Mouse (Mus musculus): ENCODE results near the gene Ube2d3. TPM values are rescaled to one million over a fixed set of nuclear protein-coding genes. Genes with fewer than 3 reads are reported as not detected.
A peak's percentile ranks its signal among the peaks of the same experiment; 100 is the strongest.

Gene Ube2d3
- polyA plus RNA-seq, 1 experiment, result 391 TPM

- Histone ChIP-seq H3K9me3 (no peaks in the 10 kb centered on the region), H3K36me3 (replicated peaks; ENCODE audit: low read length) (peaks cover 10% of the 10 kb centered on the region), H3K27me3 (replicated peaks) (no peaks in the 10 kb centered on the region), H3K4me1 (peaks cover 44% of the 10 kb centered on the region), H3K4me3 (replicated peaks) (peak within 1 kb of the TSS; percentile 97)
- TF ChIP-seq GATA1 (IDR thresholded peaks at IDR 0.05; ENCODE audit: borderline replicate concordance, low read length), result no peak
- no peak for TF ChIP-seq FLI1 (IDR thresholded peaks at IDR 0.05; ENCODE audit: low read length)
Measured at GRCm38 (mm10) chr3:135423608-135424212, 14.2 kb upstream of the Ube2d3 start, which contains the start of gene Cisd2. TSS of gene Cisd2 (minus strand) at chr3:135423925.

DNA sequence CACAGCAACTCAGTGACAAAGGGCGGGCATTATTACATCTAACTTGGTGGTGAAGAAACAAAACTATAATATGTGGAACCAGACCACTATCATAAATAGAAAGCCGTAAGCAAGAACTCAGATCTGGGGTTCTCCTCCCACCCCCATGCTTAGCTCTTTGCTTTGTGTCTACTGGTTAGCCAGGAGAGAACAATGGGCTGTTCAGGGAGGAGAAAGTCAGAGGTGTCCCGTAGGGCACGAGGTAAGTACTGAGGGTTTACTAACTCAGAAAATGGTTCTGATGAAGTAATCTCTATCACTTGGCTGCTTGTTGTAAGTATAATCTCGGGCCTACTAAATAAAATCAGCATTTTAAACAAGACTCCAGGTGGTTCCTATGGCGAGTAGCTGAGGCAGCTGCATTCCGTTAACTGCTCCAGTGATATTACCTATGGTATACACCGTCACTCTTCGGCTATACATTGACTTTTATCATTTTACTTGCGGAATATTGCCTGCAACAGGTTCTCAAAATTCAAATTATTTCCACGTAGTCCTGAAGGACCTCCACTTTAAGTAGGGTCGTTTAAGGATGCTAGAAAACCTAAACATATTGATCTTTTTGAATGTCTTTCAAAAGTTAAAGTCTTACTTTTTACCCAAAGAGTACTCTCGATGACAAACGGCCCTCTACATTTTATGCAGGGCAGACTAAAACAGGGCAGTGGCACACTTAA, 890 bp upstream of the Ube2d3 start:
- TF ChIP-seq GATA1 (IDR thresholded peaks at IDR 0.05; ENCODE audit: borderline replicate concordance, low read length) (no peak), FLI1 (IDR thresholded peaks at IDR 0.05; ENCODE audit: low read length) (no peak)

DNA sequence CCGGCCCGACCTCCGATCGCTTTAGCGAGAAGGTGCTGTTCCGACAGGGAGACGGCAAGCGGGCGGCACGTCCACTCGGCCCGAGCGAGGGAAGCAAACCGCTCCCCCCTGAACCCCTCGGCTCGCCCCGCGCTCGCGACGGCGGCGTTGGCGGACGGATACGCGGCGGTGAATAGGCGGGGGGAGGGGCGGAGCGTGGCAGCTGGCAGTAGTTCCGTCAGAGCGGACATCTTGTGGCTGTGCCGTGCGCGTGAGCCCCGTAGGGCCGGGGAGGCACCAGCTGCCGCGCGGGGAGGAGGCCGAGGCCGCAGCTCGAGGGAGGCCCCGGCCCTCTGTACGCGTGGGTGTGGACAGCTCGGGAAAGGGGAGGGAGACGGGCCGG, 573 bp downstream of the Ube2d3 start:
- Histone ChIP-seq H3K27me3 (replicated peaks) (no peaks in the 10 kb centered on the region), H3K36me3 (replicated peaks; ENCODE audit: low read length) (peaks cover 39% of the 10 kb centered on the region)
- TF ChIP-seq GATA1 (IDR thresholded peaks at IDR 0.05; ENCODE audit: borderline replicate concordance, low read length), result no peak
- TF ChIP-seq FLI1 (IDR thresholded peaks at IDR 0.05; ENCODE audit: low read length), result no peak

More for the DNA sequence above, 890 bp upstream of the Ube2d3 start:
- Histone ChIP-seq H3K4me1 (peaks cover 23% of the 10 kb centered on the region), H3K36me3 (replicated peaks; ENCODE audit: low read length) (peaks cover 31% of the 10 kb centered on the region), H3K27me3 (replicated peaks) (no peaks in the 10 kb centered on the region), H3K4me3 (replicated peaks) (peak overlapping the region; percentile 98), H3K9me3 (no peaks in the 10 kb centered on the region)

GRCm38 (mm10) chr3:135438913-135439531, 1.1 kb downstream of the Ube2d3 start:
- Histone ChIP-seq H3K4me3 (replicated peaks) (peak overlapping the region; percentile 98), H3K27me3 (replicated peaks) (no peaks in the 10 kb centered on the region), H3K9me3 (no peaks in the 10 kb centered on the region), H3K4me1 (peaks cover 27% of the 10 kb centered on the region), H3K36me3 (replicated peaks; ENCODE audit: low read length) (peaks cover 44% of the 10 kb centered on the region)
- no peak for TF ChIP-seq GATA1 (IDR thresholded peaks at IDR 0.05; ENCODE audit: borderline replicate concordance, low read length)
- no peak for TF ChIP-seq FLI1 (IDR thresholded peaks at IDR 0.05; ENCODE audit: low read length)

More for the DNA sequence above, 573 bp downstream of the Ube2d3 start:
- Histone ChIP-seq H3K4me3 (replicated peaks) (peak overlapping the region; percentile 98), H3K4me1 (peaks cover 22% of the 10 kb centered on the region), H3K9me3 (no peaks in the 10 kb centered on the region)

- Histone ChIP-seq H3K4me1 (peaks cover 32% of the 10 kb centered on the region), H3K9me3 (no peaks in the 10 kb centered on the region), H3K27me3 (replicated peaks) (no peaks in the 10 kb centered on the region), H3K4me3 (replicated peaks) (peak overlapping the region; percentile 98), H3K36me3 (replicated peaks; ENCODE audit: low read length) (peaks cover 47% of the 10 kb centered on the region)
- TF ChIP-seq FLI1 (IDR thresholded peaks at IDR 0.05; ENCODE audit: low read length), result no peak
- no peak for TF ChIP-seq GATA1 (IDR thresholded peaks at IDR 0.05; ENCODE audit: borderline replicate concordance, low read length)
Measured at GRCm38 (mm10) chr3:135439651-135440050, 1.7 kb downstream of the Ube2d3 start.

DNA sequence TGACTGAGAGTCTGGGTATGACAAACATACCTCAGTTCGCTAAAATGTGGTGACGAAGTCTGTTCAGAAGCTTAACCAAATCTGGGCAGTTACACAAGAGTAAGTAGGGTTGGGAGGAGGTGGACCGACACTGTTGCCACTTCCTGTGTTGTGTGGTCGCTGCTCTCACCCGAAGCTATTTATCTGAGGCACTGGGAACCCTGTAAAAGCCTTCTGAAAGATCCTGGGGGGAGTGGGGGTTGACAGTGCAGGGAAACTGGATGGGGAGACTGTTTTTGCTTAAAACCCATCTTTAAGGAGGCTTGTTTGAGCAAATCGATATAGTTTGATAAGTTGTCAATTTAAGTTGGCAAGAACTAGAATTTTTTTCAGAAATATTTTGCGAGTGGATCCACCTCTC, 2.3 kb downstream of the Ube2d3 start:
- no peaks in the 10 kb centered on the region for H3K9me3 ChIP-seq
- peaks cover 36% of the 10 kb centered on the region for H3K4me1 ChIP-seq
- peaks cover 48% of the 10 kb centered on the region for H3K36me3 ChIP-seq (replicated peaks; ENCODE audit: low read length)
- peak overlapping the region; percentile 98 for H3K4me3 ChIP-seq (replicated peaks)
- no peak for TF ChIP-seq GATA1 (IDR thresholded peaks at IDR 0.05; ENCODE audit: borderline replicate concordance, low read length)
- no peak for TF ChIP-seq FLI1 (IDR thresholded peaks at IDR 0.05; ENCODE audit: low read length)
- H3K27me3 ChIP-seq (replicated peaks), result no peaks in the 10 kb centered on the region

DNA sequence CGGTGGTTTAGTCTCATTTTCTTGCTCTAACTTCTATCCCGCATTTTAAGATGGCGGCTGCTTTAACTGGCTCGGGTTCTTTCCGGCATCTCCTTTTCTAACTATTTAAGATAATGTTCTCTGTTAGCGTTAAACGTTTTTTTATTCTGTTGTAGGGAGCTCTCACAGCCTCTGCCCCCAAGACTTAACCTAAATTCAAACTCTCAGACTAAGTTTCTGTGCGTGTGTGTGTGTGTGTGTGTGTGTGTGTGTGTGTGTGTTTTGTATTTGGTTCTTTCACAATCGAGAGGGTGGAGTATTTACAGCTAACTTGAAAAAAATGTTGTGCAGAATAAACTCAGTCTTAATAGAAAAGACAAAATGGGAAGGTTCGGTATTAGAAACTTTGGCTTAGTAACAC, 2.7 kb downstream of the Ube2d3 start:
- Histone ChIP-seq H3K4me3 (replicated peaks) (peak overlapping the region; percentile 98), H3K36me3 (replicated peaks; ENCODE audit: low read length) (peaks cover 44% of the 10 kb centered on the region), H3K9me3 (no peaks in the 10 kb centered on the region), H3K27me3 (replicated peaks) (no peaks in the 10 kb centered on the region), H3K4me1 (peaks cover 36% of the 10 kb centered on the region)
- TF ChIP-seq FLI1 (IDR thresholded peaks at IDR 0.05; ENCODE audit: low read length) (no peak), GATA1 (IDR thresholded peaks at IDR 0.05; ENCODE audit: borderline replicate concordance, low read length) (no peak)

- no peak overlapping the region for H3K4me3 ChIP-seq (replicated peaks)
- TF ChIP-seq GATA1 (IDR thresholded peaks at IDR 0.05; ENCODE audit: borderline replicate concordance, low read length), result no peak
- no peak for TF ChIP-seq FLI1 (IDR thresholded peaks at IDR 0.05; ENCODE audit: low read length)
- peaks cover 74% of the 10 kb centered on the region for H3K36me3 ChIP-seq (replicated peaks; ENCODE audit: low read length)
- H3K4me1 ChIP-seq, result peaks cover 28% of the 10 kb centered on the region; the same call in 1 of the 2 replicates
- no peaks in the 10 kb centered on the region for H3K27me3 ChIP-seq (replicated peaks)
- no peaks in the 10 kb centered on the region for H3K9me3 ChIP-seq
Measured at GRCm38 (mm10) chr3:135444930-135445329, 7.0 kb downstream of the Ube2d3 start.

DNA sequence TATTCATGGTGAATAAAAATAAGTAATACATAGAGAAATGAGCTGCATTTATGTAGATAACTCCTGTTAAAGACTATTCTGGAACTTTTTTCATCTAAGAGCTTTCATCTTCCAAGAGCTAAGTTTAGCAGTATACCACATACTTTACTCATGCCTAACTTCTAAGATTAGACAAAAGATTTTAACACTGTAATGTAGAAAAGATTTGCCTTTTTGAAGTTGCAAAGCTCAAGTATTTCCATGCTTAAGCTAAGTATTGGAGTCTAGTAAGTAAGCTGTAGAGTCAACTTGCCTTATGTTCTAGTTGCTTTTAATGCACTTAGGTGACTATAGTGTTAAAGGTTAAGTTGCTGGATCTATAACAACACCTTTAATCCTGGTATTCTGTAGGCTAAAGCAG, 21.0 kb downstream of the Ube2d3 start:
- Histone ChIP-seq H3K27me3 (replicated peaks) (no peaks in the 10 kb centered on the region), H3K4me1 (no peaks in the 10 kb centered on the region), H3K4me3 (replicated peaks) (no peak overlapping the region), H3K9me3 (no peaks in the 10 kb centered on the region), H3K36me3 (replicated peaks; ENCODE audit: low read length) (peaks cover 97% of the 10 kb centered on the region)
- TF ChIP-seq FLI1 (IDR thresholded peaks at IDR 0.05; ENCODE audit: low read length) (no peak), GATA1 (IDR thresholded peaks at IDR 0.05; ENCODE audit: borderline replicate concordance, low read length) (no peak)

DNA sequence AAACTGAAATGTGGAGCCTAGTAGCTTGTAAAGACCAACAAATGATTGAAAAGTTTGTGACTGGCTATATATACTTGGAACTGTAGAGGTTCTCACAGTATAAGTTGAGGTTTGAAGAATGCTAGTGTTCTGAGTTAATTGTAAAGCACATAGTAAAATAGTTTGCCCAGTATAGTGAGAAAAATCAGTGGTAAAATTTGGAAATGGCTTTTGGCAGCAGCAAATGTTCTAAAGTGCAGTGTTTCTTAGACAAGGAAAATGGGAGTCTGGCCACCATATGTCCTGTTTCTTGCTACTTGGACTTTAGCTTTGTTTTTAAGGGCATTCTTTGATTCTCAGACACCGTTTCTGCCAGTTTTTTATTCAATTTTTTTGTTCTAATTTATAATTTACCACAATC, 30.5 kb downstream of the Ube2d3 start:
- no peak overlapping the region for H3K4me3 ChIP-seq (replicated peaks)
- TF ChIP-seq GATA1 (IDR thresholded peaks at IDR 0.05; ENCODE audit: borderline replicate concordance, low read length) (no peak), FLI1 (IDR thresholded peaks at IDR 0.05; ENCODE audit: low read length) (no peak)
- H3K9me3 ChIP-seq, result no peaks in the 10 kb centered on the region
- H3K4me1 ChIP-seq, result peaks cover 3% of the 10 kb centered on the region; the same call in 1 of the 2 replicates
- H3K36me3 ChIP-seq (replicated peaks; ENCODE audit: low read length), result peaks cover 41% of the 10 kb centered on the region
- H3K27me3 ChIP-seq (replicated peaks), result no peaks in the 10 kb centered on the region

Data from megakaryocyte, embryonic 14.5 days (primary cell).